Mouse (Mus musculus) urinary bladder, adult 18-20 months (tissue): ENCODE measurements around the gene Ino80.
A peak's percentile ranks its signal among the peaks of the same experiment; 100 is the strongest.

Experiments used
- DNase-seq, 2 experiments: peaks; one replicate each; pipeline ENCODE4 v3.0.0; 2022; ENCODE audit warnings: low spot score in 2 of 2, mixed read lengths in 2 of 2

The Ino80 gene

DNA sequence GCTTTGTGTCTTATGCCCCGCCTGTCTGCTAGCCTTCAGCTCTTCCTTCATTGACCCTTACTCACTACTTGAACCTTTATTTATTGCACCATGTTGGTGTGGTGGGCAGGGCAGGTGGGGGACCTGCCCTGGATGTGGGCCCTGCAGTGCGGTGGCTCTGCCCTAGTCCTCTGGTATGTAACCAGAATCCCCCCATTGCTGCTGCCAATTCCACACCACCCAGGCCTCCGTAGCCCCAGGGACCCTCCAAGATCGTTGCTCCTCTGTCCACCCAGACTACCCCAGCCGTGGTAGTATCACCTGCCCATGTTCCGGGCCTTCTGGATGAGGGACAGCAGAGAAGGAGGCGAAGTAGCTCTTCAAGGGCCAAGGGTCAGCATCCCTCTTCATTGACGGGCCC is 123.8 kb downstream of the Ino80 start:
- DNase-seq: no peak

DNA sequence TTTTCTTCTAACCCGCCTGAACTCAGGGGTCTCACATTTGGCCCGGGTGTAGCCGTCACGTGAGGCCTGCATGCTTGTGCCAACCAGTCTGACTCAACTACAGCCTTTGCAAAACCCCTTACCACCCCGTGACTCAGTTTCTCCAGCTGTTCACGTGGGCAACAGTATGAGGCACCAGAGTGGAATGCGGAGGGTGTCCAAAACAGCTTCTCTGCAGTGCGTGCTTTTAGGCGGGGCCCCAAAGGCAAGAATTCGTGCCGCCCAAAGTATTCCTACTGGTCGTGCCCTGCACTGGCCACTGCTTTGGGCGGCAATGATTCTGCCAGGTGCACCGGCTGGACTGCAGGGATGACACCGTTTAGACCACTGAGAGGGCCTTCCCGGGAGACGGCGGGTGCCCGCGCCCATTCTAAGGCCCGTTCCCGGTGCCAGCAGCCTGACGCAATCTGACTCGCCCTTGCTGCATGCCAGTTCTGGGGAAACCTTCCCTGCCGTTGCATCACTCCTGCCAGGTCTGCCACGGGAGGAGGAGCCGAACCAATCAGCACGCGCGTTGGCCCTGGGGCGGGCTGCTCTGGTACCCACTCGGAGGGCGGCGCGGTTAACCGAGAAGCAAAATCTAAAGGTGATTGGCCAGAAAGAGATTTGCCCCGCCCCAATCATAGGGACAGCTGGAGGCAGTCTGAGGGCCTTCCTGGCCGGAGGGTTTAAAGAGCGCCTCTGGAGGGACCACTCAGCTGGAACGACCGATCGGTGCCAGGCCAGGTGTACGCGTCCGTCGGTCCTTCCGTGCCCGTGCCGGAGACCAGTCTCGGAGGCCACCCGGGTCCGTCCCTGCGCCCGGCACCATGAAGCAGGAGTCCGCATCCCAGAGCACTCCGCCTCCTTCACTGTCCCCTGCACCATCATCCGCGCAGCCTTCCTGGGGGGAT is 126.7 kb downstream of the Ino80 start, which contains the start of gene Chac1:
TSS of gene Chac1 (plus strand) at position 675 of the 932 bp plus-strand sequence.
- DNase-seq: peak; percentile 70 to 84

DNA sequence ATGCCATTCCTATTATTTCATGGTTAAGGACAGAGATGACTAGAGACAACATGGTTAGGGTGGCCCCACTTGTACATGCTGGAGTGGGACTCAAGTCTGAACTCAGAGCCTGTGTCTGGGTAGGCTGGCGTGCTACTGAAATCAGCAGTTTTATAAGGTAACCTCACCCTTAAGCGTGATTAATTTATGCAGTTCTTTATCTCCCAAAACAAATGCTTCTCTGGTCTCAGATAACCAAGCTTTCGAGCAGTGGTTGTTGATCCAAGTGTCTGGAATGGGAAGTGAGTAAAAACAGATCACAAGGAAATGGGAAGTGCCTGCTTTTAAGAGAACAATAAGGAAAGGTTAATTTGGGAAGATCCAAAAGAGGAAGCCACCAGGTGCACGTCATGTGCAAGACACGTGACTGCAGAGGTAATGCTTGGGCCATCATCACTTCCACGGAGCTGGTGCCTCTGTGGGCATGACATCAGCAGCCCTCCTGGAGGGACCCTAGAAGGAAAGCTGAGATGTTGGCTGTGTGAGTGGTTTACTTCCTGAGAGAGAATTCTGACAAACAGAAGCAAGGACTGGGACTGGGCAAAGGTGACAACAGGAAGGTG is 132.8 kb downstream of the Ino80 start:
- DNase-seq: no peak

DNA sequence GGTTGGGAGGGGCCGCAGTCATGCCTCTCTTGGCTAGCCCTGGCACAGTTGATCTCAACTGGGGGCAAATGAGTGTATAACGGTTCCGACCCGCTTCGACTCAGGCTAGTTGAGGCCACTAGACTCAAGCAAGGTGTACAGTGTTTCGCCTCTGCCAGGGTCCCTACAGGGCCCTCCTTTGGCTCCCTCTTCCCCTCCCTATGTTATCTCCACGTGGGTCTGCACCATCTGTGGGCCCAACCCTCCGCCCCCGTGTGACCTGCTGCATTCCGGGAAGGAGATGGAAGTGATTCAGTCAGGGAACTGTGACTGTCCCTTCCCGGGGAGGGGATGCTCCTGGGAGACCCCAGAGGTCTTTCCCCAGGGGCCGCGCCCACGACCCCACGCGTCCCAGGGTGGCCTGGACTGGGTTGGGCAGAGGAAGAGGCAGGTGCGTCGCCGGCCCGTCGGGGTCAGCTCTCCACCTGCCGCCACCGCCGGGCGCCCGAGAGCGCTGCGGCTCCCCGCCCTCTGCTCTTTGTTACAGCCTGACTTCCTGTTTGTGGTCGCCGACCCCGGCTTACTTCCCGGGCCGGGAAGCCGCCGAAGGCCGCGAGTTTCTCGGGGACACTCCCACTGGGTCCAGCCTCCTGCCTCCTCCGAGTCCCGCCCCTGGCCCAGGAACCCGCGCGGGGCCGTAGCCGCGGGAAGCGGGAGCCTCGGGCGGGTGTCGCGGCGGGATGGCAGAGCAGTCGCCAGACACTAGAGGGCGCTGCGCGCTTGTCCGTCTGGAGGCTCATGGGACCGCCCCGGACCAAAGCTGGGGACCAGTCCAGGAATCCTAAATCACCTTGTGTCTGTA is 139.8 kb downstream of the Ino80 start:
- DNase-seq: peak; percentile 80 to 95

DNA sequence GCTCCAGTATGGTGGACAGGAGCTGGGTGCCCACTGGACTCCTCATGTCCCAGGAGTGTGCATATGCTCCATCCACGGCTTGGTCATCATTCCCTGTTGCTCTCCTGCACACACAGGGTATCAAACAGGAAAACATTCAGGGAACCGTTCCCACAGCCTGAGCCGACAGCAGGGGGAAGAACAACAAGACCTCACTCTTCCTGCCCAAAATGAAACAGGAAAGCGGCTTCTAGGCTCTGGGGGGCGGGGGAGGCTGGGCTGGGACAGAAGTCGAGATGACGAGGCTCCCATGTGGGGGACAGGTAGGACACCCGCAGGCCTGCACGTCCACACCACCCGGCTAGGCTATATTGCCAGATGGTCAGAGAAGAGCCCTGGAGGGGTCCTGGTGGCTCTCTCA is 141.0 kb downstream of the Ino80 start:
- no peak for DNase-seq

DNA sequence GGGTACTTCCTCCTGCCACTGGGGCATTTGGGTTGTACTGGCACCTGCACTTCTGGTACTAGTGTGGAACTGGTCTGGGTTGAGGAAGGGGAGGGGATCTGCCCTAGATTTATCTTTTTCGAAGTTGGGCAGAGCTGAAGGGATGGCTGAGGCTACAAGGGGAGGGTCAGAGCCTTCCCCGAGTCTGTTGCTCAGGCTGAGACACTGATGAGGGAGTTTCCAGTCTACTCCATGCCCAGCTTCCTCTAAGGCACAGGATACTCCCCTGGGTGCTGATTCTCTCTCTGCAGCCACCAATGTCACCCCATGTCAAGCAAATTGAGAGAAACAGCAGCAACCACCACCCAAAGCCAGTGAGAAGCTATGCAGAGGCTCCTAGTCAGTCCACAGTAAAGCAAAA is 141.5 kb downstream of the Ino80 start:
- no peak for DNase-seq

DNA sequence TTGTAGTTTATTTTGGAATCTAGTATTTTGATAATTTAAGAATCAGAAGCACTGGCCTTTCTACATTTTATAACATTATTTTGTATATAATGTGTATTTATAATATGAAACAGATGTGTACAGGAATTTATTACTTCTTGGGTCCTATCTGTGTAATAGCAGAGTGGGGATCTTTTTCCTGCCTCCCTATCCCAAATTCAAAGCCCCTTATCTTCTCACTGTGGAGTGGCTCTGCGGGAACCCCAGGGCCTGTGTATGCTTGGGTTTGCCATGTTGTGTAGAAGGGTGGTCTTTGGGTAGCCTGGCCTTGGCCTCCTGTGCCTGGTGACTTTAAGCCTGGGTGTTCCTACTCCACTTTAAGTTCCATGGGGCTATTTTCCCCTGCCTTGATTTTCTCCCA is 142.0 kb downstream of the Ino80 start:
- DNase-seq: no peak

DNA sequence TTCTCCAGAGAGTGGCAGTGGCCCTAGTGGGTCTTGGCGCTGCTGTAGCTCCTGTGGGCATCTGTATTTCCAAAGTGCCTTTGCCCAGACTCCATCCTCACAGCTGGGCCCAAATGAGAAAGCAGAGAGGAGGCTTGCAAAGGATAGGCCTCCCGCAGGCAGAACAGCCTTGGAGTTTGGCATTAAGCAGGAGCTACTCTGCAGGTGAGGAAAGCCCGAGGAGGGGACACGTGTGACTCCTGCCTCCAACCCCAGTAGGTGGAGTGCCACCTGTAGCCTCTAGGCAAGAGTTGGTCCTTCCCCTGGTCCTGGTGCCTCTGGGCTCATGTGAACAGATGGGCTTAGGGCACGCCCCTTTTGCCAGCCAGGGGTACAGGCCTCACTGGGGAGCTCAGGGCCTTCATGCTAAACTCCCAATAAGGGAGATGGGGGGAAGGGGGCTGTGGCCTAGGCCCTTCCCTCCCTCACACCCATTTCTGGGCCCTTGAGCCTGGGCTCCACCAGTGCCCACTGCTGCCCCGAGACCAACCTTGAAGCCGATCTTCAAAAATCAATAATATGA is 142.4 kb downstream of the Ino80 start:
- no peak for DNase-seq

DNA sequence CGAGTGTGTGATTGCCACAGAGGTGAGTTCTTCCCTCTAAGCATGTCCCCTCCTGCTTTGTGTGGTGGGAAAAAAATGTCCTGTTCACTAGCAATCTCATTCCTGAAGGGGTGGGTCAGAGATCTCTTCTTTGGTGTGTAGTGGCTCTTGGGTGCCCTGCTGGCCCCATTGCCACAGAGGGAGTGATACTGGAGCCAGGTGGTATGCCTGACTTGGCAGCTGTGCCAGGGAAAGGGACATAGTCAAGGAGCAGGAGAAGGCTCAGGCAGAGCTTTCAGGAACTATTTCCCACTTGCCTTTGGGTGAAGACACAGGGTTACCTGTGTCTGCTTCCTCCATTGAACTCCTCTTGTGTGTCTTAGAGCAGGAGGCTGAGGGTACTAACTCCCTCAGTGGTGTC is 143.4 kb downstream of the Ino80 start:
- DNase-seq: no peak

DNA sequence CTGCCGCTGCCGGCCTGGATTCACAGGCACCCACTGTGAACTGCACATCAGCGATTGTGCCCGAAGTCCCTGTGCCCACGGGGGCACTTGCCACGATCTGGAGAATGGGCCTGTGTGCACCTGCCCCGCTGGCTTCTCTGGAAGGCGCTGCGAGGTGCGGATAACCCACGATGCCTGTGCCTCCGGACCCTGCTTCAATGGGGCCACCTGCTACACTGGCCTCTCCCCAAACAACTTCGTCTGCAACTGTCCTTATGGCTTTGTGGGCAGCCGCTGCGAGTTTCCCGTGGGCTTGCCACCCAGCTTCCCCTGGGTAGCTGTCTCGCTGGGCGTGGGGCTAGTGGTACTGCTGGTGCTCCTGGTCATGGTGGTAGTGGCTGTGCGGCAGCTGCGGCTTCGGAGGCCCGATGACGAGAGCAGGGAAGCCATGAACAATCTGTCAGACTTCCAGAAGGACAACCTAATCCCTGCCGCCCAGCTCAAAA is 145.3 kb downstream of the Ino80 start:
- no peak for DNase-seq

DNA sequence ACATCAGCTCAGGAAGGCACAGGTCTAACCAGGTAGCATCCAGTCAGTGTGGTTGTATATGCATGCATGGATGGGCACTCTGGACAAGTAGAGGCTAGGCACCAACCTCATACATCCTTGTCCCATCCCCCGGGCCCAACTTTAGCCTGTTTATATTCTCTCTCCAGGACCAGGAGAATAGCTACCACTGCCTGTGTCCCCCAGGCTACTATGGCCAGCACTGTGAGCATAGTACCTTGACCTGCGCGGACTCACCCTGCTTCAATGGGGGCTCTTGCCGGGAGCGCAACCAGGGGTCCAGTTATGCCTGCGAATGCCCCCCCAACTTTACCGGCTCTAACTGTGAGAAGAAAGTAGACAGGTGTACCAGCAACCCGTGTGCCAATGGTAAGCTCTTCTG is 146.7 kb downstream of the Ino80 start:
- DNase-seq: no peak

DNA sequence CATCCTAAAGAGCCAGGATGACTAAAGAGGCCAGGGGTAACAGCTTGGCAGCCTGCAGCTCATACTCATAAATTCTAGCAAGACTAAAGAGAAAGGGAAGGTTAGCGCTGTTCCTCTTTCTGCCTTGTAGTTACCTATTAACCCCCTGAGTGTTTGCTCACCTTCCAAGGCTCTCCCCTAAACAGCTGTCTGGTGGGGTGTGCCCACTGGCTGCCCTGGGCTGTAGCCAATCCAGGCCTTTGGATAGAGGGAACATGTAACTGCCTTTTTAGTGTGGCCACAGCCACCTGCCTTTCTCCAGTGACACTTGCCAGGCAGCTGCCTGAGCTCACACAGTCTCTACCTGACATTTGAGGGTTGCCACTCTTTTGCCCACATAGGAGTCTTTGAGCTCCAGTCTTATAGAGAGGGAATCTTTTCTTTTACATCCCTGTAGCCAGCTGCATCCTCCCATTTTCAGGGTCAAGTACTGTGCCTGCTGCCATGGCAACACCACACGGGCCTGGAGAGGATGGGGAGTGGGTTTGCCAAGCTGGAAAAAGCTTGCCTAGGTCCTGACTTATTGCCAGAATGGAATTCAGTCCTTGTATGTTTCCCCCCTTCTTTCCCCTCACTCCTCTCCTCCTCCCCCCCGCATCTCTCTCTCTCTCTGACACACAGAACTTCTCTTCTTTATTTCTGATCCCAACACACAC is 148.2 kb downstream of the Ino80 start:
- DNase-seq: no peak

DNA sequence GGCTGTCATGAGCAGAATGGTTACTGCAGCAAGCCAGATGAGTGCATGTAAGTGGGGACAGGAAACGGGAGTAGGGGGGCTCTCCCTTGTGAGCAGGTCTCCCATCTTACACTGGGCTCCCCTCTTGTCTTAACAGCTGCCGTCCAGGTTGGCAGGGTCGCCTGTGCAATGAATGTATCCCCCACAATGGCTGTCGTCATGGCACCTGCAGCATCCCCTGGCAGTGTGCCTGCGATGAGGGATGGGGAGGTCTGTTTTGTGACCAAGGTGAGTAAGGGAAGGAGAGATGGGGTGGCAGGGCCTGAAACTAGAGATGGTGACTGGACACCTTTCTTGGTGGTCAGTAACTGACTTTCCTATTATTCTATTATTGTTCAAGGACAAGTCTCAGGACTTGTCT is 148.9 kb downstream of the Ino80 start:
- DNase-seq: no peak

DNA sequence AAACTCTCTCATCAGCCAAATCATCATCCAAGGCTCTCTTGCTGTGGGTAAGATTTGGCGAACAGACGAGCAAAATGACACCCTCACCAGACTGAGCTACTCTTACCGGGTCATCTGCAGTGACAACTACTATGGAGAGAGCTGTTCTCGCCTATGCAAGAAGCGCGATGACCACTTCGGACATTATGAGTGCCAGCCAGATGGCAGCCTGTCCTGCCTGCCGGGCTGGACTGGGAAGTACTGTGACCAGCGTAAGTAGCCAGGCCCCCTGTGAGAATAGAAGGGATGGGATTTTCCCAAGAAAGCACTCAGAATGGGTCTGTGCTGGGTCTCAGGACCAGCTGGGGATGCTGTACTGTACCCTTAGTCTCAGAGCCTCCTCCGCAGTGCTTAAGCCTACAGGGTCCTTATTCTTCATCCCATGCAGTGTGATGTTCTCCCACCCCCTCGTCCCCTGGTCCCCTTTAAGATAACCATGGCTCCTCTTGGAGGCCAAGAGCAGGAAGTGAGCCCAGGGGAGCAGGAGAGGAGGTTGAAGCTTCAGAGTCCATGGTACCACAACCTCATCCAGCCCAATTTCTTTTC is 149.5 kb downstream of the Ino80 start:
- DNase-seq: no peak

DNA sequence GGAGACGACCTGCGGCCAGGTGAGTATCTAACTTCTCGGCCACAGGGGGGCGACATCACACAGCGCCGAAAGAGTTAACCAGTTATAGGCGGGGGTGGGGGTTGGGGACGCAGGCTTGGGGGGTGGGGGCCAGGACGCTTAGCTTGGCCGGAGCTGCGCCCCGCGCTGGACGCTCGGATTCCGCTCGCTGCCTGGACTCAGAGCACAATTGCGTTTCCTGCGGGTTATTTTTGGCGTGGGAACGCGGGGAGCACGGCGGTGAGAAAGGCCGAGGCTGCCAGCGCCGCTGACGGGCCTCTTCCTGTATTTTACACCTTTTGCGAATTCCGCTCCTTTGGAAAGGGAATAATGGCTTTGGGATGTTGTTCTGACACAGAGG is 150.4 kb downstream of the Ino80 start:
- DNase-seq: no peak

DNA sequence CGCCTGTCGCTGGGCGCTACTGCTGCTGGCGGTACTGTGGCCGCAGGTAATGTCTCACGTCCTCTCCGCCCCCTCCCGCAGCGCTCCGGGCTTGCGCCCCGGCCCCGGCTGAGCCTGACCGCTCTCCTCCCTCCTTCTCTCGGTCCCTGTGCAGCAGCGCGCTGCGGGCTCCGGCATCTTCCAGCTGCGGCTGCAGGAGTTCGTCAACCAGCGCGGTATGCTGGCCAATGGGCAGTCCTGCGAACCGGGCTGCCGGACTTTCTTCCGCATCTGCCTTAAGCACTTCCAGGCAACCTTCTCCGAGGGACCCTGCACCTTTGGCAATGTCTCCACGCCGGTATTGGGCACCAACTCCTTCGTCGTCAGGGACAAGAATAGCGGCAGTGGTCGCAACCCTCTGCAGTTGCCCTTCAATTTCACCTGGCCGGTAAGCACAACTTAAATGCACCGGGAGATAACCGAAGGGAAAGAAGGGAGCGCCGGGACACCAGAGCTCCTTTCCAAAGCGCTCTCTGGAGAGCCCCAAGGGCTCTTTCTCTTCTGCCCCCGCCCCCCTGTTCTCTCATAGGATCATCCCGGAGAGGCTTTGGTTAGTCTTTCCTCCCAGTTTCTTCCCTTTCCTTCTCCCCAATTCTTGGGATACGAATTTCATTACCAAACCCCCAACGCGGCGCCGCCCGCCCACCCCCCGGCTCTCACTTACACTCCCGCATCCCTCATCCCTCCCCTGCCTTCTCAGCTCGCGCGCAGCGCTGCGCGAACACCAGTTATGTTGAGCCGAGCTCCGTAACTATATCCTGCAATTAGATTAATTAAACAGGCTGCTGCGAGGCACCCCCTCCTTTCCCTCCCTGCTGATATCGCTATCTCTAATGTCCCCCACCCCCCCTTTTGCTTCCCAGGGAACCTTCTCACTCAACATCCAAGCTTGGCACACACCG is 151.1 kb downstream of the Ino80 start:
- peak in 1 of 2 experiments; percentile 34 for DNase-seq

DNA sequence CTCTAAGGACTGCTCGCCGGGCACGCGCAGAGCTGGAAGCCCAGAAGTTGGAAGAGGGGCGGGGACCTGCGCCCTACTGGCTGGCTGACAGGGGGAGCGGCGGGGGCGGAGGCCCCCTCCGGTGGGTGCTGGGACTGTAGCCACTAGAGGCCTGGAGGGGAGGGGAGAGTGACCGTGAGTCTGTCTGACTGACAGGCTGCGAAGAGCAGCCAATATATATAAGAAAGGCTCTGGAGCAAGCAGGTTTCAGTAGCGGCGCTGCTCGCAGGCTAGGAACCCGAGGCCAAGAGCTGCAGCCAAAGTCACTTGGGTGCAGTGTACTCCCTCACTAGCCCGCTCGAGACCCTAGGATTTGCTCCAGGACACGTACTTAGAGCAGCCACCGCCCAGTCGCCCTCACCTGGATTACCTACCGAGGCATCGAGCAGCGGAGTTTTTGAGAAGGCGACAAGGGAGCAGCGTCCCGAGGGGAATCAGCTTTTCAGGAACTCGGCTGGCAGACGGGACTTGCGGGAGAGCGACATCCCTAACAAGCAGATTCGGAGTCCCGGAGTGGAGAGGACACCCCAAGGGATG is 151.8 kb downstream of the Ino80 start, which contains the start of gene Dll4:
TSS of gene Dll4 (plus strand) at position 217 of the 576 bp plus-strand sequence.
- peak in 1 of 2 experiments; percentile 45 for DNase-seq

DNA sequence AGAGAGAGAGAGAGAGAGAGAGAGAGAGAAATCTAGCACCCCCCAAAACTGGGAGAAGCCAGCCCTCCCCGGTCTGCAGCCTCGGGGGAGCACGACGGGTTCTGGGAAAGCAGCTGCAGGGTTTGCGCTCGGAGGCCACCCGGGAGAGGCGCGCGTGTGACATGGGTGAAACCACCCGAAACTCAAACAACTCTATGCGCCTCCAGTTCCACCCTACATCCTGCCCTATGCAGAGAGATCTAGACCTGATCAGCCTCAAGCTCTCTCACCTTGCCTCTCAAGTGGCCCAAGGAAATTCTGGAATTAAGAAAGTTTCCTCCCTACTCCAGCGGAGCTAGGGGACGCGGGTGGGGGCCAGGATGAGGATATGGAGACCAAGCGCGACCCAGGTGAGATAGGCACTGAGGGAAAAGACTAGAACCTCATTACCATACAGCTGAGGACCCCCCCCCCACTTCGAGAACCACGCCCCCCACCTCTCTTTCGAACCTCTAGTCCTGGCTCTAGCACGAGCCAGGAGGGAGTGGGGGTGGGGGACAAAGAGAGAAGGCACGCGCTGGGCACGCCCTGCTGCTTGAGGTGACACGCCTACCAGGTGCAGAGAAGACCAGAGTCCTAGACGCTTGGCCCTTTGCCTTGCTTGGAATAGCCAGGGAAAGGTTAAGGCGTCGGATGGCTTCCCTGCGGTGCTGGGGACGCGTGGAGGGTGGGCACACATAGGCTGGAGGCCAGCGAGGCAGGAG is 152.7 kb downstream of the Ino80 start:
- no peak for DNase-seq
